Mouse (Mus musculus) spleen, adult 18-20 months (tissue): ENCODE results near the gene Arl16.
"Not testable (repeated sequence)": the region's sequence is repeated elsewhere in the genome, so short reads cannot be mapped to it uniquely, and the experiment has no call there.

Experiments used
- DNase-seq, 2 experiments: peaks; one replicate each; pipeline ENCODE4 v3.0.0; 2022; ENCODE audit warnings: mixed read lengths in 2 of 2

Gene Arl16

GRCm38 (mm10) chr11:120467051-120467735 lies at the start of gene Arl16:
TSS of gene Arl16 (minus strand) at chr11:120467607.
- DNase-seq: peak; percentile 90

- DNase-seq: no peak
Observed at GRCm38 (mm10) chr11:120517147-120517546, 49.7 kb upstream of the Arl16 start.

GRCm38 (mm10) chr11:120515611-120516010 lies 48.2 kb upstream of the Arl16 start:
- peak; percentile 71 to 88 for DNase-seq

GRCm38 (mm10) chr11:120514262-120514661 lies 46.9 kb upstream of the Arl16 start:
- DNase-seq: not testable (repeated sequence)

- DNase-seq: no peak
Observed at GRCm38 (mm10) chr11:120512790-120513453, 45.5 kb upstream of the Arl16 start.

GRCm38 (mm10) chr11:120510375-120511030 lies 43.1 kb upstream of the Arl16 start:
- DNase-seq: no peak

GRCm38 (mm10) chr11:120509940-120510339 lies 42.5 kb upstream of the Arl16 start:
- DNase-seq: no peak

- DNase-seq: no peak
Observed at GRCm38 (mm10) chr11:120508290-120508870, 41.0 kb upstream of the Arl16 start.

- no peak for DNase-seq
Observed at GRCm38 (mm10) chr11:120507611-120508289, 40.3 kb upstream of the Arl16 start.

GRCm38 (mm10) chr11:120506899-120507298 lies 39.5 kb upstream of the Arl16 start:
- DNase-seq: no peak

GRCm38 (mm10) chr11:120505661-120506060 lies 38.3 kb upstream of the Arl16 start:
- DNase-seq: no peak

GRCm38 (mm10) chr11:120501701-120502100 lies 34.3 kb upstream of the Arl16 start:
- no peak for DNase-seq

GRCm38 (mm10) chr11:120501018-120501417 lies 33.6 kb upstream of the Arl16 start:
- DNase-seq: no peak

- DNase-seq: no peak
Observed at GRCm38 (mm10) chr11:120500357-120500756, 33.0 kb upstream of the Arl16 start.

GRCm38 (mm10) chr11:120499894-120500293 lies 32.5 kb upstream of the Arl16 start:
- no peak for DNase-seq

GRCm38 (mm10) chr11:120498891-120499290 lies 31.5 kb upstream of the Arl16 start:
- no peak for DNase-seq

GRCm38 (mm10) chr11:120498226-120498625 lies 30.8 kb upstream of the Arl16 start:
- DNase-seq: no peak

GRCm38 (mm10) chr11:120497436-120497835 lies 30.0 kb upstream of the Arl16 start:
- no peak for DNase-seq

GRCm38 (mm10) chr11:120493911-120494310 lies 26.5 kb upstream of the Arl16 start:
- DNase-seq: no peak

- DNase-seq: no peak
Observed at GRCm38 (mm10) chr11:120493351-120493750, 25.9 kb upstream of the Arl16 start.

GRCm38 (mm10) chr11:120492878-120493203 lies 25.4 kb upstream of the Arl16 start:
- no peak for DNase-seq

- DNase-seq: peak; percentile 20 to 37
Observed at GRCm38 (mm10) chr11:120492024-120492877, 24.8 kb upstream of the Arl16 start.
